Mouse (Mus musculus): ENCODE measurements around the gene Serf1.
"Not testable (repeated sequence)": the region's sequence is repeated elsewhere in the genome, so short reads cannot be mapped to it uniquely, and the experiment has no call there.

Gene Serf1

DNA sequence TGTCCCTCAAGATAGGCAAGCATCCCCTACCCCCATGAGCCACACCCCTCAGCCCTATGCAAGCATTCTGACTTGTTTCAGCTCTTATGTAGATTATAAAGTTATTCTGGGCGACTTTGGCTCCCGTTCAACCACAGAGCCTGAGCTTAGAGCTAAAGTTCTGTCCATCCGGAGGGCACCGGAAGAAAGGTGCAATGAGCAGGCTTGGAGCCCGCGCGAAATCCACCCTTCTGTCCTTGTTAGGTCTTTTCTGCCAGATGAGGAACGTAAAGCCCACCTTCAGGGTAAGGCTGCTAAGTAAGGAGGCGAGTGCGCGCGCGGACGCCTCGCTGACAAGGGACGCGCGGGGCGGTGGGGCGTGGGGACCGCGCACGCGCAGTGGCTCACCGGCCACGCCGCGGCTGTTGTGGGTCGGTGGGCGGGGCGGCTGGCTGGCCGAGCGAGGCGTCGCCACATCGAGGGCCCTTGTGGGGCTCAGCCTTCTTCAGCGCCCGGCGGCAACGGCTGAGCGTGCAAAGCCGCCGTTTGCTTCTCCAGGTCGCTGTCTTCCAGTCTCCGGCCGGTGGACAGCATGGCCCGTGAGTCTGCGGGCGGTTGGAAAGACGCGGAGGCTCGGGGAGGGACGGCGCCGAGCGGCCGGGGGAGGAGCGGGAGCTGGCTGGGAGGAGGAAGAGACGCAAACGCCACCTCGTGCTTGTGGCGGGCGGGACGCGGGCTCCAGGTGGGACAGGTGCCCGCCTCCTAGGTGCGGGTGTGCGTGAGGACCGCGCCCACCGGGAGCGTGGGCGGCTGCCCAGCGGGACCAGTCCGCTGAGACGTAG, at the start of gene Serf1:
Gene Serf1 (plus strand): TSS at position 361 of the 821 bp plus-strand sequence.
- peak; percentile 80 for ATAC-seq (ENCODE audit: low TSS enrichment)

GRCm38 (mm10) chr13:100063936-100064335, 43.9 kb upstream of the Serf1 start:
- ATAC-seq (ENCODE audit: low TSS enrichment), result no peak

GRCm38 (mm10) chr13:100067821-100068220, 40.0 kb upstream of the Serf1 start:
- no peak for ATAC-seq (ENCODE audit: low TSS enrichment)

DNA sequence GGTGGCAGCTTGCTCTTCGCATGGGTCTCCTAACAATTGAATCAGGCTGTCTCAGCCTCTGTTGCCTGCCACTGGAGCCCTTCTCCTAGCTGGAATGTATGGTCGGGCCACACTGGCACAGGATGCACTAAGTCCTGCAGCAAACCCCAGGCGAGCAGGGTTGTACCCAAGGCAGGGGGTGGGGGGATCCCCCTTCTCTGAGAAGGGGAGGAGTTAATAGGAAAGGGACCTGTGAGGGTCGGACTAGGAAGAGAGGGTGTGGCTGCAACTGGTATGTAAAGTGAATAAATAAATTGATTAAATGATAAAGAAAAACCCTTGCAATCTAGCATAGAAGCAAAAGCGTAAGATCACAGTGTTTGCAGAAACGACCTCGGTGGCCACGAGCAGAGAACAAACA, 36.3 kb upstream of the Serf1 start:
- no peak for ATAC-seq (ENCODE audit: low TSS enrichment)

- no peak for ATAC-seq (ENCODE audit: low TSS enrichment)
Measured at GRCm38 (mm10) chr13:100098808-100099207, 9.0 kb upstream of the Serf1 start.

- ATAC-seq (ENCODE audit: low TSS enrichment), result peak; percentile 2; the same call in 1 of the 2 replicates
Measured at GRCm38 (mm10) chr13:100103052-100103658, 4.7 kb upstream of the Serf1 start.

DNA sequence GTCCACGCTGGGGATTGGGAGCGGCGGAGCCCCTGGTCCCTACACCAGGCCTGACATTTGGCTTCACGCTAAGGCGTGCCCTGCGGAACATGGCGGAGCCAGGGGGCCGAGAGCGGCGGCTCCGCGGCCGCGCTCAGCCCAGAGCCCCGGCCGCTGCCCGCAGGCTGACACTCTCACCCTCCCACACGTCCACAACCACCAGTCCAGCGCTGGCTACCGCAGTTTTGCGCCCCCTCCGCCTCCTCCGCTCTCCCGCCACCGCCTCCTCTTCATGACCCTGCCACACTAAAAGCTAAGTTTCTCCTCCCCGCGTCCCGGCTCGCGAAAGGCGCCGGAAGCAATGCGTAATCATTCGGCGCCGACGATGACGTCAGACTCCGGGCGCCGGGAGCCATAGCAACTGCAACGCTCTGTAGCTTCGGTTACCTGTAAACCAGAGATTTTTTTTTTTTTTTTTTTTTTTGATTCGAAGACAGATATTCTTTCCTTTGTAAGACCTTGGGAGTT, 4.0 kb upstream of the Serf1 start, which contains the start of gene Bdp1:
Gene Bdp1 (minus strand): TSS at position 323 of the 507 bp plus-strand sequence.
- peak; percentile 67 for ATAC-seq (ENCODE audit: low TSS enrichment)

GRCm38 (mm10) chr13:100112218-100112972, 4.6 kb downstream of the Serf1 start:
- ATAC-seq (ENCODE audit: low TSS enrichment), result no peak

DNA sequence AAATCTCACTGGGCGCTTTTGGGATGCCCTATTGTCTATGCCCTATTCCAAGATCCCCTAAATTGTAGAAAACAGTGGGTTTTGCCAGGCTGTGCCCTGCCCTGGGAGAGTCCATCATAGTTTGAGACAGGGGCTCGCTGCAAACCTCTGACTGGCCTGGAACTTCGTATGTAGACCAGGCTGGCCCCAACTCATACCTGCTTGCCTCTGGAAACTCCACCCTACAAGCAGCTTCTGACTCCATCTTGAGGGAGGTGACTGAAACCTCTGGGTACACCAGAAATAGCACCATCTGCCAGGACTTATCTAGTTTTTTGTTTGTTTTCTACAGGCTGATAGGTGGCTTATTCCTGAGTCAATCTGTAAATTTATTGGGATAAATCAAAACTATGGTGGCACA, 16.2 kb downstream of the Serf1 start:
- ATAC-seq (ENCODE audit: low TSS enrichment), result no peak

DNA sequence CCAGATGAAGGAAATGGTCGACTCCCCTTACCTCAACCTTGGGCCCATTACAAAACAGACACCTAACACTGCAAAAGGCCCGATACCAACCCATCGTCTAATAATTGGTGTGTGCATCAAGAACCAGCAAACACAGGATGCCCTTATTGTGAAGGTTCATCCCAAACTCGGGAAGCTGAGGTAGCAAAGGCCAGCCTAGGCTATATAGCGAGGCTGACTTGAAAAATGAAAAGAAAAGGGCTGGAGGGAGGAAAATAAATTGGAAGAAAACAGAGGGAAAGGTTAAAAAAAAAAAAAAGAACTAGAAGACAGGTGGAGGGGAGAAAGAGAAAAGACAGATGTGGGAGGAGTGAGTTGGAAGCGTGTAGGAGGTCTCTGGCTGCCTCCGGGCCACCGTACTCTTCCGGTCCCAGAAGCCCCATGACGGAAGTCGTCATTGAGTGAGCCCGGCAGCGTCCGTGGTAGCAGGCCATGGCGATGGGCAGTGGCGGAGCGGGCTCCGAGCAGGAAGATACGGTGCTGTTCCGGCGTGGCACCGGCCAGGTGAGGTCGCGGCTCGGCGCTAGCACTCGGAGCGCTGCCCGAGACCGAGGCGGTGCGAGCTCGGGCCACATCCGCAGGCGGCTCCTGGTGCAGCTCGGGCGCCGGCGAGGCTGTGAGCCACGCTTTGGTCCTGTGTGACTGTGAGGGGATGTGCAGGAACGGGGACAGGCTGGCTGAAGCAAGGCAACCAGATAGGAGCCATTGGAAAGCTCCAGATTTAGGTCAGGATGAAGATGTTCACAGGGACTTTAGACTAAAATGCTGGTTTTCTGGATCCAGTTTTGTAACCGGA, 16.8 kb downstream of the Serf1 start, which contains the start of gene Smn1:
Gene Smn1 (plus strand): TSS at position 430 of the 835 bp plus-strand sequence.
- ATAC-seq (ENCODE audit: low TSS enrichment), result peak; percentile 100

DNA sequence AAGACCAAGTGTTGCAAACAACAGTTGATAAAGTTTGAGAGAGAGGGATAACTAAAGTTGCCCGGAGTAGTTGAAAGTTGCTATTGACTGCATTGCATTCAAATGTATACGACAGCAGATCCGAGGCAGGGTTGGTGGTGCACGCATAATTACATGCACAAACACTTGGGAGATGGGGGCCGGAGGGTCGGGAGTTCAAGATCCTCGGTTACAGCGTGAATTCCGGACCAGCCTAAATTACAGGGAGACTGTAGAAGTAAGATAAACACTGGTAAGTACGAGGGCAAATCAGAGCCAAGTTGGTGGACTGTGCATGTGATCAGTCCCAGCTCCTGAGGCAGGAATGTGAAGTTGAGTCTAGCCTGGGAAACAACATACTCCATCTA, 17.4 kb downstream of the Serf1 start:
- ATAC-seq (ENCODE audit: low TSS enrichment), result no peak

DNA sequence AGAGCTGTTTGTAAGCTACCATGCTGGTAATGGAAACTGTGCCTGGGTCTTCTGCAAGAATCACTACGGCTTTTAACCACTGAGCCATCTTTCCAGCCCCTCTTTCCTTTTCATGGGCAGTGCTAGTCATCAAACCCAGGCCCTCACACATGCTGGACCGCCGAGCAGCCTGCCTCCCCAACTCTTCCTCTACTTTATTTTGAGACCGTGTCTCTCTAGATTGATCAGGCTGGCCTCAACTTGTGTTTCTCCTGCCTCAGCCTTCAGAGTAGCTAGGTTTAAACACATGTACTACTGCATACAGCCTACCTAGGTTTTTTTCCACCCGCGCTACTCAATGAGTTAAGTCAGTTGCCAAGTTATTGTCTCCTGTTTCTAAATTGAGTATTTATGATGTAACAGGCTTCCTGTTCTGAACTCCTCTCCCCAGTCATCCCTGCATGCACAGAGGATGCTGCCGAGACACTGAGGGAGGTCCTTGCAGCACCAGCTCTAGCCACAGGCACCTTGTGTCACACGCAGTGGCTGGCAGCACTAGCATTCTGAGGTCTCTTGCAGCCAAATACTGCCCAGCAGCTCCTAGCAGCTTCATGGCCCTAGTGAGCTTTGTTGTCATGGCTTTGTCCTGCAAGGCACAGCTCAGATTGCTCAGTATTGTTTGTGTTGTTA, 34.0 kb downstream of the Serf1 start:
- no peak for ATAC-seq (ENCODE audit: low TSS enrichment)

DNA sequence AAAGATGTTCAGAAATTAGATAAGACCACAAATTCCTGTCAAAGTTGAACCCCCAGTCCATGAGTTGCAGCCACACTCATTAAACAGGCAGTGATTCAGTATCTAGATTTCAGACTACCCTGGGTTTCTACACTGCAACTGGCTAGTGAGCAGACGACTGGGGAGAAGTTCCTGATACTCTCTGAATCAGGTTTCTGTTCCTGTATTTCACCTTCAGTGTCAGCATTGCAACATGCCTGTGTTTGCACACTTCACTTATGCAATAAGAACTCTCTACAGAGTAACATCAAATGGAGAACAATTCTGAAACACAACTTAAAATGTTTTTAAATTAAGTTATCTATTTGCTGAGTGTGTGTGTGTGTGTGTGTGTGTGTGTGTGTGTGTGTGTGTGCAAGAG, 44.8 kb downstream of the Serf1 start:
- no peak for ATAC-seq (ENCODE audit: low TSS enrichment)

- ATAC-seq (ENCODE audit: low TSS enrichment), result no peak
Measured at GRCm38 (mm10) chr13:100156624-100157023, 48.8 kb downstream of the Serf1 start.

- not testable (repeated sequence) for ATAC-seq (ENCODE audit: low TSS enrichment)
Measured at GRCm38 (mm10) chr13:100161171-100161870, 53.5 kb downstream of the Serf1 start.

DNA sequence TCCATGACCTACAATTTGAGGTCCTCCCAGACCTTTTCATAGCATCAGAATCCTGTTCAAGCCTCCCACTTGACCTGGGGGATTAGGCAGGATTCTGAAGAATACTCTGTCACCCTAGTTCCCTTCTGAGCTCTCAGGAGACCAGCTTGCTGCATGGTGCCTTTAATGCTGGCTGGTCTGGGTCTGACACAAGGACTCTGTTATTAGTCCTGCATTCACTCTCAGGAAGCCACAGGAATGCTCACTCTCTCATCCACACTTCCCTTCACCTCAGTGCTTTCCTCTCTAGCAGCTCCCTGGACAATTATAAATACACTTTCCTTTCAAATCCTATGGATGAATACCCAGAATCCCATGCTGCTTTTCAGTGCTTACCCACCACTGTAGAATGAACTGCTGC, 54.7 kb downstream of the Serf1 start:
- not testable (repeated sequence) for ATAC-seq (ENCODE audit: low TSS enrichment)
